Mouse (Mus musculus) olfactory bulb, adult 2 months (tissue): ENCODE measurements around the gene Fignl1.

ENCODE experiments used
- CTCF ChIP-seq: fragments of 200-500 bp; IDR thresholded peaks from 2 replicates; pipeline ENCODE4 v1.5.1; 2012; ENCODE audit warnings: low read depth, mild to moderate bottlenecking, low read length, moderate library complexity; ENCODE audit not compliant: insufficient read depth
- POLR2A ChIP-seq: fragments of 200-500 bp; IDR thresholded peaks from 2 replicates; pipeline ENCODE4 v1.6.1; 2012; ENCODE audit warnings: mild to moderate bottlenecking, low read depth, low read length, moderate library complexity; ENCODE audit not compliant: insufficient read depth

GRCm38 (mm10) chr11:11822181-11823095, 13.7 kb upstream of the Fignl1 start:
- TF ChIP-seq POLR2A (no peak), CTCF (no peak)
